Mouse (Mus musculus): ENCODE measurements around the gene Zfp683. TPM values are rescaled to one million over a fixed set of nuclear protein-coding genes. Genes with fewer than 3 reads are reported as not detected.

Gene Zfp683
- polyA plus RNA-seq, 1 experiment from 2014 or later = not detected

DNA sequence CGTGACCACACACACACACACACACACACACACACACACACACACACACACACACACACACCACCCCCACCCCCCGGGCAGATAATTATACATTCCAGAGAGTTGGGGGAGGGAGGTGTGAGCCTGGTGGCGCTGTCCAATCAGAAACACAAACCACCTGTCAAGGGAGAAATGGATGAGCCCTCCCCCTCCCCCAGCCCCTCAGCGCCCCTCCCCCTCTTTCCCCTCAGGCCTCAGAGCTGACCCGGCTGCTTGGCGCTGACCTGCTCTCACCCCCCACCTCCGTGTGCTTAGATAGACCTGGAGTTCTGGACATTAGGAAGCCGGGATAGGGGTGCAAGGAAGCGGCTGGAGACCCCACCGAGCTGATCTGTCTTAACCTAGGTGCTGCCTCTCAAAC lies 34.4 kb upstream of the Zfp683 start:
- peaks cover 44% of the 10 kb centered on the region for H3K4me1 ChIP-seq
- 0 out of 2 replicates have a peak overlapping the region, but pooled peaks have one; percentile 21 for H3K9ac ChIP-seq
- H3K27me3 ChIP-seq = peaks cover 41% of the 10 kb centered on the region
- H3K27ac ChIP-seq = peak overlapping the region; percentile 54; the same call in 1 of the 2 replicates
- 4% methylated on average over 6 of the region's 10 CpGs for WGBS
- no peaks in the 10 kb centered on the region for H3K9me3 ChIP-seq (replicated peaks)
- ATAC-seq = no peak
- peak overlapping the region; percentile 58 for H3K4me2 ChIP-seq
- peak overlapping the region; percentile 22; the same call in 1 of the 2 replicates for H3K4me3 ChIP-seq
- no peaks in the 10 kb centered on the region for H3K36me3 ChIP-seq (ENCODE audit: poor library complexity, severe bottlenecking)

DNA sequence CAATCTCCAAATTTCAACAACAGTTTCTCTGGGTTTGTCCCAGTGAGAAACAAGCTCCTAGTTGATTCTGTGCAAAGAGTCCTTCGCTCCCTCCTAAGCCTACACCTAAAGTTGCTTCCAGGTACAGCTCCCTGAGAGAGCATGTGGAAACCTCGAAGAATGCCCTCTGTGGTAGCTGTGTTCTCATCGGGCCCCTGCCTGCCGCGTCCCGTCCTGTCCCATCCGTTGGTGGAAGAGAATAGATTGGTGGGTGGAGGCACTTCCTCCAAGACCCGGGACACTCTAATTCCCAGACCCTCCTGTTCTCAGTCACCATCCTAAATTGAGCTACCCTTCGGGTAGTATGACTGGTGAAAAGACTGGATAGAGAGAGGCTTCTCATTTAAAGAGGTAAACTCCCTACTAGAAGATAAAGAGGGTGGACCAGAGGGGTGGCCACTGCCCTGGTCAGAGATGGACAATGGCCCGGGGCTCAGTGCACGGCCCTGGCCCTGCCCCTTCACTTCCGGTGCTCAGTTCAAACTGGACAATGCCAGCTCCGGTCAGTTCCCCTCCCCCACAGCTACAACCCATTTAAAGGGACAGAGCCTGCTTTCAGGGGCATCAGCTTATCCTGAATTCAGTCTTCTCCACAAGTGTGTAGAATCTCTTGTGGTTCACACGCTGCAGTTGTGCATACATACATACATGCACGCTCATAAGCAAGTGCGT lies 33.8 kb upstream of the Zfp683 start:
- H3K9ac ChIP-seq = 0 out of 2 replicates have a peak overlapping the region, but pooled peaks have one; percentile 21
- ATAC-seq = no peak
- no peaks in the 10 kb centered on the region for H3K36me3 ChIP-seq (ENCODE audit: poor library complexity, severe bottlenecking)
- H3K27ac ChIP-seq = peak overlapping the region; percentile 54
- H3K4me2 ChIP-seq = peak overlapping the region; percentile 58
- H3K27me3 ChIP-seq = peaks cover 41% of the 10 kb centered on the region
- WGBS = 2% methylated on average over 16 of the region's 16 CpGs
- H3K4me1 ChIP-seq = peaks cover 44% of the 10 kb centered on the region
- no peaks in the 10 kb centered on the region for H3K9me3 ChIP-seq (replicated peaks)
- H3K4me3 ChIP-seq = peak overlapping the region; percentile 22

DNA sequence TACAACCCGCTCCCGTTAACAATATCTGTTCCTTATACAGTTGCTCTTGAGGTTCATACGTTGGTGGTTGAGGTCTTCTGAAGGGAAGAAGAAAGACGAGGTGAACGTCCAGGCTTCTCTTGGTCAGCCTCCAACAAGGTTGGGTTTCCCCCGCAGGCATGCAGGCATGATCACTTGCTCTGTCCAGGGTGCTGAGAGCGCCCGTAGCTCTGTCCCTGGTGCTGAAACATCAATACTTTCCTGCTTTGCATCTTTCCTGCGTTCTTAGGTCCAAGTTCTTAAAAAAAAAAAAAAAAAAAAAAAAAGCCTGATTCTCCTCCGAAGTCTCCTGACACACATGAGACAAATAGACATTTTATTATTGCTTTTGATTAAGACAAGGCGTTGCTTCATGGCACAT lies 33.0 kb upstream of the Zfp683 start:
- Histone ChIP-seq H3K9ac (no peak overlapping the region), H3K27ac (no peak overlapping the region), H3K4me3 (no peak overlapping the region), H3K4me2 (peak overlapping the region; percentile 58; the same call in 1 of the 2 replicates), H3K4me1 (peaks cover 44% of the 10 kb centered on the region), H3K27me3 (peaks cover 41% of the 10 kb centered on the region), H3K36me3 (ENCODE audit: poor library complexity, severe bottlenecking) (no peaks in the 10 kb centered on the region), H3K9me3 (replicated peaks) (no peaks in the 10 kb centered on the region)
- 6% methylated on average over 11 of the region's 11 CpGs for WGBS
- no peak for ATAC-seq

DNA sequence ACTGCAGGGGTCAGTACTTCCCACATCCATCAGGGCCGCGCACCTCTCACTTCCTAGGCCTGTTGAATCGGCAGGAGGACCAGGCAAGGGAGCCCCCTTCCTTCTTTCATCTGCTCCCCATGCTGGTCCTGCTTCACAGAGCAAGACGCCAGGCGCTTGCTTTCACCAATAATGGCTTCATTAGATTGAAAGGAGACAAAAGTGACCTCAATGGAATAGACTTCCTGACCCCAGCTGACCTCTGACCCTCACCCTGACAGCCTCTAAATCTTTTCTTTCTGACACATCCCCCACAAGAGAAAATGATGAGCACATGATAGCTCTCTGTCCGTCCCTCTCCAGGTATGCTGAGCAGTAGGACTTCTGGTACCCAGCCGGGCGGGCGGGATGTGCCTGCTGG lies 27.8 kb upstream of the Zfp683 start:
- H3K4me1 ChIP-seq = no peaks in the 10 kb centered on the region
- ATAC-seq = no peak
- no peak overlapping the region for H3K9ac ChIP-seq
- H3K4me2 ChIP-seq = no peak overlapping the region
- H3K27ac ChIP-seq = no peak overlapping the region
- H3K4me3 ChIP-seq = no peak overlapping the region
- no peaks in the 10 kb centered on the region for H3K9me3 ChIP-seq (replicated peaks)
- no peaks in the 10 kb centered on the region for H3K27me3 ChIP-seq
- no peaks in the 10 kb centered on the region for H3K36me3 ChIP-seq (ENCODE audit: poor library complexity, severe bottlenecking)
- WGBS = 26% methylated on average over 9 of the region's 9 CpGs

DNA sequence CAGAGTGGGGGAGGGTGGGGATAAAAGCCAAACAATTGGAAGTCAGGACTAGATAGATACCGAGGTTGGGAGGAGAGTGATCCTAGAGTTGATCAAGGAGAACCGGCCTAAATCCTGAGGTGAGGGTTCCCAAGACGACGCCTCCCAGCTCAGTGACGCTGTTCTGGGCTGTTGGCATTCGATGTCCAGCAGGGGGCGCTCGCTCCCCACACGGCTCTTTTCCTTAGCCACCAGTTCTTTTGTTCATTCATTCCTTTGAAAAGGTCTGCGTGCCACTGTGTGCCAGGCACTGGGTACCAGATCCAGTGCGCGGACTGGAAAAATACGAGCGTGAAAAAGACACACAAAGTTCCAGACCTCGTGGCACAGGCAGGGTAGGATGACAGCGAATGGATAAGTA lies 17.7 kb upstream of the Zfp683 start:
- peak; percentile 51; the same call in 1 of the 2 replicates for ATAC-seq
- WGBS = 3% methylated on average over 16 of the region's 16 CpGs
- H3K4me3 ChIP-seq = no peak overlapping the region
- H3K4me1 ChIP-seq = no peaks in the 10 kb centered on the region
- H3K27me3 ChIP-seq = peaks cover 4% of the 10 kb centered on the region; the same call in 1 of the 2 replicates
- H3K4me2 ChIP-seq = peak overlapping the region; percentile 22; the same call in 1 of the 2 replicates
- no peak overlapping the region for H3K9ac ChIP-seq
- H3K9me3 ChIP-seq (replicated peaks) = no peaks in the 10 kb centered on the region
- no peaks in the 10 kb centered on the region for H3K36me3 ChIP-seq (ENCODE audit: poor library complexity, severe bottlenecking)
- H3K27ac ChIP-seq = no peak overlapping the region

DNA sequence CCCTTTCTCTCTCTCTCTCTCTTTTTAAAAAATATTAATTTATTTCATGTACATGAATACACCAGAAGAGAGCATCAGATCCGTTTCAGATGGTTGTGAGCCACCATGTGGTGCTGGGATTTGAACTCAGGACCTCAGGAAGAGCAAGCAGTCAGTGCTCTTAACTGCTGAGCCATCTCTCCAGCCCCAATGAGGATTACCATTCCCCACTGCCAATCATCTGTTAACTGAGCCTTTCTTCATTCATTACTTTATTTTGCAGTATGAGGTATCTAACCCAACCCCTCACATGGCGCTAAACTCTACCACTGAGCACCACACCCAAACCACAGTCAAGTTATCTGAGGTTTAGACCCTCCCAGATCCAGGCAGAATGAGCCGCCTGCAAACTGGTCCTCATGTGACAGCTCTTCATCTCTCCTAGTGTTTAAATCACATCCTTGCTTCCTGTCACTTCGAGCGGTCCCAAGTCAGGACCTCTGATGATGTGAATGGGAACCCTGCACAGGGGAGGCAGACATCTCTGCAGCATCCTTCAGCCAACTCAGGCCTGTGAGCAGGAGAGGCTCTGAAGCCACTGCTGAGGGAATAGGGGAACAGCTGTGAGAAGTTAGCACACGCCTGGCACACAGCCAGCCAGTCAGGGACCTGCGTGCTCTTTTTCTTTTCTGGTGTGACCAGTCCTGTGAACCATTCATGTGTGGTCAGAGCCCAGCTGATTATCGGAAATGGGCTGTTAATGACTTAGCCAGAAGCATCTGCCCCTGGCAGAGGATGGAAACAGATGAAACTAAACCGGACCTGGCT lies 12.1 kb upstream of the Zfp683 start:
- Histone ChIP-seq H3K27me3 (no peaks in the 10 kb centered on the region), H3K4me3 (no peak overlapping the region)
- 62% methylated on average over 9 of the region's 9 CpGs for WGBS

DNA sequence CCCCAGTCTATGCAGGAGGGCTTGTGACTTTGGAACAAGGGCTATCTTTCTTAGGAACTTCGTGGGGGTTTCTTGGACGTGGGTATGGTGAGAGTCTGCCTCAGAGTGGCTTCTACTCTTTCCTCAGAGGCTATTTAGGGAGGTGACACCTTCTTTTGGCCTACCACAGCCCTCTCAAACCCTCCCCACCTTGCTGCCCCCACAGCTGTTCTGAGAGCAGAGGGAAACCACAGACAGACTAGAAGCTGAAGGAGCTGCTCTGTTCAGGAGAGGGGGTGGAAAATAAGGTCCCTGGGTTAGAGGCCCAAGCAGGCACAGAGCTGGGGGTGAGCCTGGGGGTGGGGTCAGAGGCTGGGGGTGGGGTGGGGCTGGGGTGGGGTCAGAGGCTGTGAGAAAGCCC lies 10.6 kb upstream of the Zfp683 start:
- H3K4me1 ChIP-seq = peaks cover 6% of the 10 kb centered on the region; the same call in 1 of the 2 replicates
- H3K4me2 ChIP-seq = no peak overlapping the region
- 63% methylated on average over 2 of the region's 2 CpGs for WGBS
- H3K27me3 ChIP-seq = no peaks in the 10 kb centered on the region
- no peak overlapping the region for H3K27ac ChIP-seq
- no peaks in the 10 kb centered on the region for H3K36me3 ChIP-seq (ENCODE audit: poor library complexity, severe bottlenecking)
- H3K9me3 ChIP-seq (replicated peaks) = no peaks in the 10 kb centered on the region
- H3K9ac ChIP-seq = no peak overlapping the region
- H3K4me3 ChIP-seq = no peak overlapping the region
- ATAC-seq = no peak

More for the DNA sequence above, 12.1 kb upstream of the Zfp683 start:
- H3K36me3 ChIP-seq (ENCODE audit: poor library complexity, severe bottlenecking) = no peaks in the 10 kb centered on the region
- no peak overlapping the region for H3K9ac ChIP-seq
- H3K27ac ChIP-seq = peak overlapping the region; percentile 40; the same call in 1 of the 2 replicates
- H3K4me1 ChIP-seq = peaks cover 6% of the 10 kb centered on the region; the same call in 1 of the 2 replicates
- H3K9me3 ChIP-seq (replicated peaks) = no peaks in the 10 kb centered on the region
- no peak overlapping the region for H3K4me2 ChIP-seq
- no peak for ATAC-seq

DNA sequence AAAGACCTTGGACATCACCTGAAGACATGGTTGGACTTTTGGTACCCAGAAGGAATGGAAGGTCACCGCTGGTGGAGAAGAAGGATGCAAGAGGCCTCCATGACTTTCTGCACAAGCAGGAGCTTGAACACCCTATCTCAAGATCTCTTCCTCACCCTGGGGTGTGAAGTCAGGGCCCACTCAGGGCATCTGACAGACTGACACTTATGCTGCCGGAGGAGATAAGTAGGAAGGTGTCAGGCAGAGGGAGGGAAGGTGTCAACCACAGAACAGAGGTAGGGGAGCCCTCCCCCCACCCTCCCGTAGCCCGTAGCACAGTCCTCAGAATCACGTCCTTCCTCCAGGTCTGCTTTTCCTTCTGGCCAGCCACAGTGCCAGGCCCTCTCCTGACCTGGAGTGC lies 6.0 kb upstream of the Zfp683 start:
- H3K27ac ChIP-seq = no peak overlapping the region
- no peaks in the 10 kb centered on the region for H3K9me3 ChIP-seq (replicated peaks)
- no peaks in the 10 kb centered on the region for H3K36me3 ChIP-seq (ENCODE audit: poor library complexity, severe bottlenecking)
- 86% methylated on average over 5 of the region's 5 CpGs for WGBS
- H3K4me1 ChIP-seq = peaks cover 2% of the 10 kb centered on the region
- no peak overlapping the region for H3K4me3 ChIP-seq
- H3K4me2 ChIP-seq = no peak overlapping the region
- H3K27me3 ChIP-seq = no peaks in the 10 kb centered on the region
- no peak overlapping the region for H3K9ac ChIP-seq
- no peak for ATAC-seq

DNA sequence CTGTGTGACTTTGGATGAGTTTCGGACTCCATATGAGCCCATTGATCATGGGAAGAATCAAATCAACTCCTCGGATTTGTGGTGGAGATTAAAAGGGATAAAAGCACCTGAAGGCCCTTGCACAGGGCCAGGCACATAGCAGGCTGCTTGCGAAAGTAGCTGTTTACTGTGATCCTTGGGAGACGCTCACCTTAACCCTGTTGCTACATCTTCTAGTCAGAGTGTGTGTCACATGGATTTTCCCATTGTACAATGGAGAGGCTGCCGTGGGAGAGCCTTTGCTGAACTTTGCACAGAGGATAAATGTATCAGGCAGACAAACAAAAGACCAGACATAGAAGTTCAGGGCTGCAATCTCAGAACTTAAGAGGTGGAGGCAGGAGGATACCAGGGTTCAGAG lies 1.7 kb upstream of the Zfp683 start:
- 82% methylated on average over 5 of the region's 5 CpGs for WGBS
- H3K4me3 ChIP-seq = no peak overlapping the region
- no peak for ATAC-seq

DNA sequence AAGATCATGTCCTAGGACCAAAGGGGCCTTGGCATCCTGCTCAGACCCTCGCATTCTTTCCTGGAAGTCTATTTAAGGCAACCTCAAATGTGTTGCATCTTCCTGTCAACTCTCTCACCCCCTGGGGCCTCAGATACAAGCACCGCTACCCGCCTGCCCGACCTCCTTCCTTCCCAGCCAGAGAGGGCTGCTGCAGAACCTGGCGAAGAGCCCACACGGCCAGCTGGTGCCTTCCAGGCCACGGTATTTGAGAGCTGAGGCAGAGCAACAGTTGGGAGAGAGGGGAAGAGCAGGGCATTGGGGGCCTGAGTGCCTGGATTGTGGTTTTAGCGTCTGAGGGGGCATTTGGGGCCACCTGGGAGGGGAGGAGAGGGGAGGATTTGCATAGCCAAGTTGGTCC lies 1.1 kb upstream of the Zfp683 start:
- WGBS = 25% methylated on average over 8 of the region's 8 CpGs
- H3K9ac ChIP-seq = no peak overlapping the region
- no peak overlapping the region for H3K27ac ChIP-seq
- H3K4me3 ChIP-seq = no peak overlapping the region
- ATAC-seq = no peak
- H3K4me2 ChIP-seq = no peak overlapping the region
- peaks cover 6% of the 10 kb centered on the region for H3K4me1 ChIP-seq
- no peaks in the 10 kb centered on the region for H3K9me3 ChIP-seq (replicated peaks)
- no peaks in the 10 kb centered on the region for H3K27me3 ChIP-seq
- H3K36me3 ChIP-seq (ENCODE audit: poor library complexity, severe bottlenecking) = no peaks in the 10 kb centered on the region

More for the DNA sequence above, 1.7 kb upstream of the Zfp683 start:
- no peaks in the 10 kb centered on the region for H3K36me3 ChIP-seq (ENCODE audit: poor library complexity, severe bottlenecking)
- H3K4me2 ChIP-seq = no peak overlapping the region
- H3K9me3 ChIP-seq (replicated peaks) = no peaks in the 10 kb centered on the region
- H3K27me3 ChIP-seq = no peaks in the 10 kb centered on the region
- no peak overlapping the region for H3K27ac ChIP-seq
- peaks cover 6% of the 10 kb centered on the region for H3K4me1 ChIP-seq
- H3K9ac ChIP-seq = no peak overlapping the region

DNA sequence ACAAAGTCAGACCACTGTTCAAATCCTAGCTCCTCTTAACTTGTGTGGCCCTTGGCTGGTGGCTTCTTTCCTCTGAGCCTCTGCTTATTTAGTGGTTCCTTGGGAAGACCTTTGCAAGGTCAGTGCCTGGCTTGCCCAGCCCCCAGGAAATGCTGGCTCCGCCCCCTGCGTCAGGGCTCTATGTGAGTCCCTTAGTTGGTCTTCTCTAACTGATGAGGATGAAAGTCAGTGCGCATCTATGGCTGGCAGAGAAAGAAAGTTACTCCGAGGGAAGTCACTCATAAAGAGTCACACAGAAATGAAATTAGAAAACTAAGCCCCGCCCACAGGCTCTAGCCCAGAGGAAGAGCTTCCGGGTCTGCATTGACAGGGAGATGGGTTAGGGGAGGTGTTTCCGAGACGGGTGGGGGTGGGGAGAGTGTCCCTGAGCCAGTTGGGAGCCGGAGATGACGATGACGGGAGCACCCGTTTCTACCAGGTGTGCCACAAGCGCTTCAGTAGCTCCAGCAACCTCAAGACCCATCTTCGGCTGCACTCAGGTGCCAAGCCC lies 4.6 kb downstream of the Zfp683 start:
- no peak overlapping the region for H3K9ac ChIP-seq
- no peak overlapping the region for H3K4me2 ChIP-seq
- no peaks in the 10 kb centered on the region for H3K9me3 ChIP-seq (replicated peaks)
- no peak overlapping the region for H3K4me3 ChIP-seq
- H3K27ac ChIP-seq = no peak overlapping the region
- no peaks in the 10 kb centered on the region for H3K27me3 ChIP-seq
- peaks cover 5% of the 10 kb centered on the region; the same call in 1 of the 2 replicates for H3K4me1 ChIP-seq
- ATAC-seq = no peak
- WGBS = 40% methylated on average over 14 of the region's 14 CpGs
- H3K36me3 ChIP-seq (ENCODE audit: poor library complexity, severe bottlenecking) = no peaks in the 10 kb centered on the region

DNA sequence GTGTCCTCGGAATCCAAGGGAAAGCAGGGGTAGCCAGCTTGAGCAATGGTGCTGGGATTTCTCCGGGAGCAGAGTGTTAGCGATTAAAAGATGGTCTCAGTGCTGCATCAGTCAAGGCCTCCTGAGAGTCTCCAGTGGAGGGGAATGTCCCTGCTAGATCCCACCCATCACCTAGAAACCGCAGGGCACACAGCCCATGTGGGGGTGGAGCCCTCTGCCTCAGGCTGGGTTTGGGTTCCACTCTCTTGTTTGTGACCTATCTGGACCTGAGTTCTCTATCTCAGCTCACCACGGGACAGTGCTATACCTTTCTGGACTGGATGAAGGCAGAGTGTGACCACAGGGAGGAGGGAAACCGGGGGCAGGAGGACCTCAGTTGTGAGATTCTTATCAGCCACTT lies 5.3 kb downstream of the Zfp683 start:
- Histone ChIP-seq H3K9me3 (replicated peaks) (no peaks in the 10 kb centered on the region), H3K9ac (no peak overlapping the region), H3K4me3 (no peak overlapping the region), H3K36me3 (ENCODE audit: poor library complexity, severe bottlenecking) (no peaks in the 10 kb centered on the region), H3K27ac (no peak overlapping the region), H3K4me1 (peaks cover 5% of the 10 kb centered on the region; the same call in 1 of the 2 replicates), H3K4me2 (no peak overlapping the region), H3K27me3 (no peaks in the 10 kb centered on the region)
- WGBS = 88% methylated on average over 6 of the region's 6 CpGs
- no peak for ATAC-seq
